Mouse (Mus musculus): ENCODE data around the gene Adamts9. TPM values are rescaled to one million over a fixed set of nuclear protein-coding genes. Genes with fewer than 3 reads are reported as not detected.

The Adamts9 gene
- polyA plus RNA-seq, 1 experiment, result 2.0 TPM

DNA sequence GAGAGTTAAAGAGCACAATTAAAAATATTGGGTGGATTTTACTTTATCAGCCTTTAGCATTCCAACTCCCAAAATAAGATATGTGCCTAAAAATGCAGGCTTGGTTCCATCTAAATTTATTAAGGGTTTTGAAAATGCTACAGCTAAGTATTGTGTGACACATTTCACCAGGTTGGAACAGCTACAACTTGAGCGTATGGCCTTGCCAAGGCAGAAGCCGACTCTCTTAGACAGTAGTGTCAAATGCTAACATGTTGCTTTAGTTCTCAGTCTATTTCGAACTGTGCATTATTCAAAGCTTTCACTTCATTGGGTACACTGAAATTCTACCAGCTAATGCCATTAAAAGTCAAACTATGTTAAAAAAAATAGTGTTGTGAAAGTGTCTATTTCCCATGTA, 30.0 kb upstream of the Adamts9 start:
- Histone ChIP-seq H3K27me3 (ENCODE audit: control insufficient read depth, insufficient read depth, low read length) (no peaks in the 10 kb centered on the region), H3K4me1 (ENCODE audit: control insufficient read depth, insufficient read depth, low read length) (peaks cover 3% of the 10 kb centered on the region; the same call in 1 of the 2 replicates), H3K27ac (ENCODE audit: insufficient read depth, low read length) (no peak overlapping the region), H3K4me3 (replicated peaks; ENCODE audit: insufficient read depth, low read depth, low read length) (no peak overlapping the region)
- TF ChIP-seq POLR2A (IDR thresholded peaks at IDR 0.05; ENCODE audit: borderline replicate concordance, insufficient read depth, low read length), result no peak
- TF ChIP-seq CTCF (IDR thresholded peaks at IDR 0.05; ENCODE audit: borderline replicate concordance, insufficient read depth, low read depth, low read length), result no peak
- 76% methylated on average over 3 of the region's 3 CpGs for WGBS
- DNase-seq, result no peak

- H3K27me3 ChIP-seq (ENCODE audit: control insufficient read depth, insufficient read depth, low read length), result no peaks in the 10 kb centered on the region
- TF ChIP-seq CTCF (IDR thresholded peaks at IDR 0.05; ENCODE audit: borderline replicate concordance, insufficient read depth, low read depth, low read length) (no peak), POLR2A (IDR thresholded peaks at IDR 0.05; ENCODE audit: borderline replicate concordance, insufficient read depth, low read length) (no peak)
- H3K4me1 ChIP-seq (ENCODE audit: control insufficient read depth, insufficient read depth, low read length), result peaks cover 3% of the 10 kb centered on the region; the same call in 1 of the 2 replicates
- no peak overlapping the region for H3K27ac ChIP-seq (ENCODE audit: insufficient read depth, low read length)
- 36% methylated on average over 3 of the region's 3 CpGs for WGBS
- DNase-seq, result peak in 1 of 2 experiments; percentile 4
- H3K4me3 ChIP-seq (replicated peaks; ENCODE audit: insufficient read depth, low read depth, low read length), result no peak overlapping the region
Observed at GRCm38 (mm10) chr6:92968718-92969117, 25.4 kb upstream of the Adamts9 start.

- 80% methylated on average over 3 of the region's 3 CpGs for WGBS
Observed at GRCm38 (mm10) chr6:92968216-92968615, 24.9 kb upstream of the Adamts9 start.

GRCm38 (mm10) chr6:92962966-92963365, 19.7 kb upstream of the Adamts9 start:
- WGBS, result 89% methylated on average over 3 of the region's 3 CpGs

More at GRCm38 (mm10) chr6:92968216-92968615, 24.9 kb upstream of the Adamts9 start:
- Histone ChIP-seq H3K4me1 (ENCODE audit: control insufficient read depth, insufficient read depth, low read length) (peaks cover 3% of the 10 kb centered on the region; the same call in 1 of the 2 replicates), H3K27ac (ENCODE audit: insufficient read depth, low read length) (no peak overlapping the region), H3K4me3 (replicated peaks; ENCODE audit: insufficient read depth, low read depth, low read length) (no peak overlapping the region), H3K27me3 (ENCODE audit: control insufficient read depth, insufficient read depth, low read length) (no peaks in the 10 kb centered on the region)
- DNase-seq, result no peak
- no peak for TF ChIP-seq CTCF (IDR thresholded peaks at IDR 0.05; ENCODE audit: borderline replicate concordance, insufficient read depth, low read depth, low read length)
- no peak for TF ChIP-seq POLR2A (IDR thresholded peaks at IDR 0.05; ENCODE audit: borderline replicate concordance, insufficient read depth, low read length)

DNA sequence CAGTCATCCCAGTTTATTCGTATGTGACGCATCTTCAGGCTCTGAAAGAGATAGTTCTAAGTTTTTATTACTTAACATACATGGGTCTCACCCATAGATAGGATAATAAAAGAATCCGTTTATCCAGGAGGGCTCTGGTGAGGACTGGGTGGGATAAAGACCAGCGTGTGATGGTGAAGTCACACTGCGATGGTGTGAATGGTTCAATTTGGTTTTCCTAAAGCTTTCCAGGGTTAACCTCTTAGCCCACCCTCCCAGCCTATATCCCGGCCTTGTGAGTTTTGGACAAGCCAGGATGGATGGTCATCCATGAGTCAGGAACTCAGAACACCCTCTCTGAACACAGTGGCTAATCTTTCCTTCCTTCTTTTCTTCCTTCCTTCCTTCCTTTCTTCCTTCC, 17.7 kb upstream of the Adamts9 start:
- Histone ChIP-seq H3K27ac (ENCODE audit: insufficient read depth, low read length) (no peak overlapping the region), H3K4me1 (ENCODE audit: control insufficient read depth, insufficient read depth, low read length) (no peaks in the 10 kb centered on the region), H3K27me3 (ENCODE audit: control insufficient read depth, insufficient read depth, low read length) (no peaks in the 10 kb centered on the region), H3K4me3 (replicated peaks; ENCODE audit: insufficient read depth, low read depth, low read length) (no peak overlapping the region)
- TF ChIP-seq CTCF (IDR thresholded peaks at IDR 0.05; ENCODE audit: borderline replicate concordance, insufficient read depth, low read depth, low read length), result no peak
- no peak for TF ChIP-seq POLR2A (IDR thresholded peaks at IDR 0.05; ENCODE audit: borderline replicate concordance, insufficient read depth, low read length)
- no peak for DNase-seq
- WGBS, result 95% methylated on average over 6 of the region's 6 CpGs

More at GRCm38 (mm10) chr6:92962966-92963365, 19.7 kb upstream of the Adamts9 start:
- Histone ChIP-seq H3K4me3 (replicated peaks; ENCODE audit: insufficient read depth, low read depth, low read length) (no peak overlapping the region), H3K27ac (ENCODE audit: insufficient read depth, low read length) (no peak overlapping the region), H3K4me1 (ENCODE audit: control insufficient read depth, insufficient read depth, low read length) (no peaks in the 10 kb centered on the region), H3K27me3 (ENCODE audit: control insufficient read depth, insufficient read depth, low read length) (no peaks in the 10 kb centered on the region)
- TF ChIP-seq POLR2A (IDR thresholded peaks at IDR 0.05; ENCODE audit: borderline replicate concordance, insufficient read depth, low read length), result no peak
- TF ChIP-seq CTCF (IDR thresholded peaks at IDR 0.05; ENCODE audit: borderline replicate concordance, insufficient read depth, low read depth, low read length), result no peak
- no peak for DNase-seq

DNA sequence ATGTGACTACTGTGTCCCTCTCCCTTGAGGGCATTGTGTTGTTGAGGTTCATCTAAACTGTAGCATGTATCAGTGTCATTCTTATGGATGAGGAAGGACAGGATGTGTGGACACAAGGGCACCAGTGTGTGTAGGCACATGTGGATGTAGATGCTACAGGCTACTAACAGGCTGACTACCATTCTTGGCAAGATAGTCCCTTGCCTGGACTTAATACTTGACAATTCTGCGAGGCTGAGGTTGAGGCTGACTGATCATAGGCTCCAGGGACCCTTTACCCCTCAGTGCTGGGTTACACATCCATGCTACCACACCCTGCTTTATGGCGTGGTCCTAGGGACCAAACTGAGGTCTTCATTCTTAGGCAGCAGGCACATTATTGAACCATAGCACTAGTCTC, 16.1 kb upstream of the Adamts9 start:
- no peaks in the 10 kb centered on the region for H3K27me3 ChIP-seq (ENCODE audit: control insufficient read depth, insufficient read depth, low read length)
- no peak for DNase-seq
- 74% methylated on average over 2 of the region's 2 CpGs for WGBS
- H3K4me3 ChIP-seq (replicated peaks; ENCODE audit: insufficient read depth, low read depth, low read length), result no peak overlapping the region
- no peak for TF ChIP-seq POLR2A (IDR thresholded peaks at IDR 0.05; ENCODE audit: borderline replicate concordance, insufficient read depth, low read length)
- no peak for TF ChIP-seq CTCF (IDR thresholded peaks at IDR 0.05; ENCODE audit: borderline replicate concordance, insufficient read depth, low read depth, low read length)
- H3K4me1 ChIP-seq (ENCODE audit: control insufficient read depth, insufficient read depth, low read length), result no peaks in the 10 kb centered on the region
- H3K27ac ChIP-seq (ENCODE audit: insufficient read depth, low read length), result no peak overlapping the region

GRCm38 (mm10) chr6:92947337-92948042, 4.2 kb upstream of the Adamts9 start:
- no peak for DNase-seq
- 88% methylated on average over 6 of the region's 6 CpGs for WGBS

DNA sequence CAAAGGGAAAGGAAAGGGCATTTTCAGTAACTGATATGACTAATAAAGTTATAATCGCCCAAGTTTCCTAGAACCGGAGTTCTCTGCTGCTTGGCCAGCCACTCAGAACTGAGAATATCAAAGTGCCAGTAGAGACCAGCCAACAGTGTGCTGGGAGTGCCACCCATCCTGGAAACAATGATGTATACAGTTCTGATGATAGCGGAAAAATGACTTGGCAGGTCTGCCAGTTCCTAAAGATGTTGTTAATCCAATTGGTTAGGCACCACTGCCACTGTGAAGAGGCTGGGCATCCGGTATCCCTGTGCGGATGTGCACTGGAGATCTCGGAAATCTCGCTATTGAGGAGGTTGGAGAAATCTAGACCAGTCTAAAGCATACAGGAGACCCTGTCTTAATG, 1.4 kb upstream of the Adamts9 start:
- H3K27ac ChIP-seq (ENCODE audit: insufficient read depth, low read length), result no peak overlapping the region
- no peaks in the 10 kb centered on the region for H3K4me1 ChIP-seq (ENCODE audit: control insufficient read depth, insufficient read depth, low read length)
- H3K4me3 ChIP-seq (replicated peaks; ENCODE audit: insufficient read depth, low read depth, low read length), result no peak overlapping the region
- no peak for DNase-seq
- 12% methylated on average over 7 of the region's 7 CpGs for WGBS
- H3K27me3 ChIP-seq (ENCODE audit: control insufficient read depth, insufficient read depth, low read length), result no peaks in the 10 kb centered on the region; the same call in 1 of the 2 replicates
- TF ChIP-seq POLR2A (IDR thresholded peaks at IDR 0.05; ENCODE audit: borderline replicate concordance, insufficient read depth, low read length) (no peak), CTCF (IDR thresholded peaks at IDR 0.05; ENCODE audit: borderline replicate concordance, insufficient read depth, low read depth, low read length) (no peak)

More at GRCm38 (mm10) chr6:92947337-92948042, 4.2 kb upstream of the Adamts9 start:
- no peaks in the 10 kb centered on the region; the same call in 1 of the 2 replicates for H3K27me3 ChIP-seq (ENCODE audit: control insufficient read depth, insufficient read depth, low read length)
- H3K4me1 ChIP-seq (ENCODE audit: control insufficient read depth, insufficient read depth, low read length), result no peaks in the 10 kb centered on the region
- no peak overlapping the region for H3K27ac ChIP-seq (ENCODE audit: insufficient read depth, low read length)
- no peak overlapping the region for H3K4me3 ChIP-seq (replicated peaks; ENCODE audit: insufficient read depth, low read depth, low read length)
- no peak for TF ChIP-seq CTCF (IDR thresholded peaks at IDR 0.05; ENCODE audit: borderline replicate concordance, insufficient read depth, low read depth, low read length)
- TF ChIP-seq POLR2A (IDR thresholded peaks at IDR 0.05; ENCODE audit: borderline replicate concordance, insufficient read depth, low read length), result no peak

Measured in cerebellum, adult 2 months (tissue).